Mouse (Mus musculus) monocyte, adult 2 months (primary cell): Measurements from ENCODE around the gene Rxfp4.

ENCODE experiments used
- DNase-seq, 2 experiments: peaks; one replicate each; pipeline ENCODE4 v3.0.0; 2022; ENCODE audit warnings: low spot score in 2 of 2, low read depth in 1 of 2

Gene Rxfp4

GRCm38 (mm10) chr3:88629244-88629643 is 23.7 kb downstream of the Rxfp4 start:
- DNase-seq = no peak

DNA sequence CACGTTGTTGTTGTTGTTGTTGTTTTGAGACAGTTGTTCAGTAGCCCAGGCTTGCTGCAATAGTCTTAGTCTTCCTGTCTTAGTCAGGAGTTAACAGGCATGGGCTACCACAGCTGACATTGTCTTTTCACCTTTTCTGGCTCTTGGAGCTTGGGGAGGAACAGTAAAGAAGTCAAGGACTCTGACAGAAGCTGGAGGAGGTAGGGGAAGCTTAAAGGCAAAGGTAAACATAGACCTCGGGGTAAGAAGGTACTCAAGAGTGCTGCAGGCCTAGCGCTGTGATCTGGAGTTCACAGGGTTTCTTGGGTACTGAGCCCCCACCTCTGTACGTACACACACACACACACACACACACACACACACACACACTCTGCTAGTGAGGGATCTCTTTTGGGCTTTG is 24.2 kb downstream of the Rxfp4 start:
- no peak for DNase-seq

DNA sequence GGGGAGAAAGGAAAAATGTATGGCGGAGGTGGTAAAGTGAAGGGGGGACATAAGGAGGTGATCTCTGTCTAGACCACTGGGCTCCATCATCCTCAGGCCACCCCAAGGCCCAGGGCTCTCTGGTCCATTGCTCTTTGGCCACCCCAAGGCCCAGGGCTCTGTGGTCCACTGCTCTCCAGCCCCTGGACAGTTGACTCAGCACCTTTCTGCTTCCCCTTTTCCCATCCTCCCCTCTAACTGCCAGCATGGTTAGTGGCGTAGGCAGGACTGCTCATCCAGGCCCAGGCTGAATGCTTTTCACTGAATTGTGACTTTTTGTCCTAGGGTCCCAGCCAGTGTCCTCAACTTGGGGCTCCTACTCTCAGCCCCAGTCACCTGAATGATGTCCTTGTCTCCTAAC is 25.4 kb downstream of the Rxfp4 start:
- no peak for DNase-seq

DNA sequence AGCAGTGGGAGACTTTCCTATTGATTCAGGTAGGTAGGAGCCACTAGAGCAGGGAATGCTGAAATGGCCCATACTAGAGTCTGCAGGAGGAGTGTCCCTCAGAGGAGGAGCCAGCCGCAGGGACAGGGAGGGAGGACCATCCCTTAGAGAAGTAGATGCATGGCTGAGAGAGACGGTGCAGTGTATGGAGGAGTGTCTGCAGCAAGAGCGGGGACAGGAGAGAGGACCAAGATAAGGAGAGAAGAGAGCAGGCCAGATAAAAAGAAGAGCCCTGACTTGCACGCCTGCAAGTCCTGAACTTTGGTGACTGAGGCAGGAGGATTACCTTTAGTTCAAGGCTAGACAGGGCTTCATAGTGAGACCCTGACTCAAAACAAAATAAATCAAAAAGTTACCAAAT is 25.8 kb downstream of the Rxfp4 start:
- no peak for DNase-seq

DNA sequence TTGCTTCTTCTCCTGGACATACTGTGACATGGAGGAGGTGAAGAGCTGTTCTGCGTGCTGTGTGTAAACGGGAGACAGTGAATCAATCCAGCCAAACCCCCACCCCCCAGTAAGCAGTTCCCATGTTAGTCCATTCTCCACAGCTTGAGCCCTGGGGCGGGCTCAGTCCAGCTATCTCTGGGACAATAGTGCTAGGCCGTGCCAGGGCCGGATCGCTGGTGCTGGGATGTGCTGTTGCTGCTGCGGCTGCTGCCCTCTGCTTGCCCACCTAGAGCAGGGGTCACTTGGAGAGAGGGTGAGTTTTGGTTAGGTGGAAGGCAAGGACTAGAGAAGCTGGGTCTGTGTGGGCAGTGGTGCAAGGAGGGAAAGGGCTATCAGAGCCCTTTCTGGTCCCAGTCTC is 26.6 kb downstream of the Rxfp4 start:
- no peak for DNase-seq

- DNase-seq = no peak
Measured at GRCm38 (mm10) chr3:88625531-88625930, 27.4 kb downstream of the Rxfp4 start.

GRCm38 (mm10) chr3:88624951-88625350 is 28.0 kb downstream of the Rxfp4 start:
- DNase-seq = no peak

DNA sequence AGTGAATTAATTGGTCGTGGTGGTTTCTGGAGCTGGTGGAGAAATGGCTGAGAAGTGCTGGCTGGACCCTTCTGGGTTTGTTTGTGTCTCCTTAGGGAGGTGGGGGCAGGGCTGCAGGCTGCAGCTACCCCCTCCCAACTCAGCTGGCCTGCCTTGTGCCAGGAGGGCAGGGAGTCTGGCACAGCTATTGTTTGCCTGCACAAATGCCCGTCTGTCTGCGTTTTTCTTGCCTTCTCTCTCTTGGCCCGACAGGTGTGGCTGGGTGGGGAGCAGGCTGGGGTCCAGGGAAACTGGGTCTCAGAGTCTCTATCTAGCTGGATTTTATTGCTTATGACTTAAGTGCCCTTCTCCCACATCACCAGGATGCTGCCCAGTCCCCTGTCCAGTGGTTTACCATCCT is 28.6 kb downstream of the Rxfp4 start:
- DNase-seq = no peak

- DNase-seq = no peak
Measured at GRCm38 (mm10) chr3:88623346-88624135, 29.4 kb downstream of the Rxfp4 start.

- DNase-seq = no peak
Measured at GRCm38 (mm10) chr3:88622941-88623345, 30.0 kb downstream of the Rxfp4 start.

- no peak for DNase-seq
Measured at GRCm38 (mm10) chr3:88622113-88622940, 30.6 kb downstream of the Rxfp4 start.

GRCm38 (mm10) chr3:88621537-88622112 is 31.3 kb downstream of the Rxfp4 start:
- DNase-seq = no peak

GRCm38 (mm10) chr3:88620992-88621536 is 31.9 kb downstream of the Rxfp4 start:
- peak in 1 of 2 experiments; percentile 60 for DNase-seq

- no peak for DNase-seq
Measured at GRCm38 (mm10) chr3:88620146-88620991, 32.6 kb downstream of the Rxfp4 start.

DNA sequence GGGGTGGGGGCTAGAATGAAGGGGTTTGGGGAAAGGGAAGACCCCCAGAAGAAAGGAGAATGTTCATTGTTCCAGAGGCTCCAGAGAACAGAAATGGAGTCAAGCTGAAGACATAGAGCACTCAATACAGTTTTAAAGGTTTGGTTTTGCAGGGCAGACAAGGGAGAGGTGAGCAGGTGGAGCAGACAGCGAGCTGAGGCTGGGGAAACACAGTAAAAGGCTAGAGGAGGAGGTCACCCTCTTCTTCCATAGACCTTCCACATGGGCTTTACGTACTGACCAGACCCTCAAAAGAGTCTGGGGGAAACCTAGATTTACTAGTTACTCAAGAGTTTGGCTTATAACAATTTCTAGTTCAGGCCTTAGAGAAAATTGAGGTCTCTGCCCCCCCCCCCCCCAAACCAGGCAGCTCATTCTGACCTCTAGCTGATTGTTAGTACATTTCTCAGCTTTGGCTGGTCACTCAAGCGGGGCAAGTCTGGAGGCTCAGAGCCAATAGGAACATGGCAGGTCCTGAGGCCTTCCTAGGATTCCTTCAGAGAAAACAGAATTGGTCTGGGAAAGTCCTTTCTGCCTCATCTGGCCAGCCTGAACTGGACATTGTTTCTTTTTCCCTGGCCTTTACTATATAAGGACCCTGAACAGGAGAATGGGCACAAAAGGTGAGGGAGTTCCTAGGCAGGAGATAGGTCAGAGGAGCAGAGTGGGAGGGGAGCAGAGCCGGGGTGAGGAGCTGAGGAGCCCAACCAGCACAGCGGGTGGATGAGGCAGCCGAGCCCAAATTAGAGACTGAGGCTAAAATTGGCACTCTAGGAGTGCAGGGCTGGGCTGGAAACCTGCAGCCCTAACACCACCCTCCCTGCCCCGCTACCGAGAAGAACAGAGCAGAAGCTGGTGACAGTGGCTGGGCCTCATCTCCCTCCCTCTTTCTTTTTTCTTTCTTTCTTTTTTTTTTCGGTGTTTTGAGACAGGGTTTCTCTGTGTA is 33.5 kb downstream of the Rxfp4 start:
- DNase-seq = no peak

DNA sequence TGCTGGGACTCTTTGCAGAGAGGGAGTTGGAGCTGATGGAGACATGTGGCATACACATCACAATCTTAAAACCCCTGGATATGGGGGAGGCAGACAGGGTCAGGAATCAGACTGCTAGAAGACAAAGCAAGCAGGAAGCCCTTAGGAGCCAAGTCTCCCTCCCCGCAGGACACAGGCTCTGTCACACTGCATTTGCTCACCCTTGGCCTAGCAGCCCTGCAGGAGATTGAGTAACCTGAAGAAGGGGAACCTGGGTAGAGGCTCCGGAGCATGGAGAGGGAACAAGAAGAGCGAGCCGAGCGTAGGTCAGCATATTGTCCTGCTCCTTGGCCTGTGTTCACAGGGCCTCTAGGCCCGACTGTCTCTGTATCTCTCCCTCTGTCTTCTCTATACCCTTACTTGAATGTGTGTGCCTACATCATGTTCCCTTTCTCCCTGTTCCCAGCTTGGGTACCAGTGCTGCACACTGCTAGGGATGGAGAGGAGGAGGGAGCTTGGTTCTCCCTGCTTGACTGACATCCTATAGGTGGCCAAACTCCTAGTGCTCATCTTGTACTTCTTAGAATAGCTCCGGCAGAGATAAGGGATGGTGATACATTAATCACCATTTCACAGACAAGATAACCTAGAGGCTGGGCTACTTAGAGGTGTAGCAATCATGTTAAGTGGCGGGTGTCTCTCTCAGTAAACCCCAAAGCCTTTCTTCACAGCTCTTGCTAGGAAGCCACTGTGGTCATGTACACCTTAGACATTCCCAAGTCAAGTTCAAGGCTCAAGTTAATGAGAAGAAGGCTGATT is 34.7 kb downstream of the Rxfp4 start:
- DNase-seq = peak; percentile 42 to 57

GRCm38 (mm10) chr3:88616951-88617500 is 35.9 kb downstream of the Rxfp4 start:
- no peak for DNase-seq

DNA sequence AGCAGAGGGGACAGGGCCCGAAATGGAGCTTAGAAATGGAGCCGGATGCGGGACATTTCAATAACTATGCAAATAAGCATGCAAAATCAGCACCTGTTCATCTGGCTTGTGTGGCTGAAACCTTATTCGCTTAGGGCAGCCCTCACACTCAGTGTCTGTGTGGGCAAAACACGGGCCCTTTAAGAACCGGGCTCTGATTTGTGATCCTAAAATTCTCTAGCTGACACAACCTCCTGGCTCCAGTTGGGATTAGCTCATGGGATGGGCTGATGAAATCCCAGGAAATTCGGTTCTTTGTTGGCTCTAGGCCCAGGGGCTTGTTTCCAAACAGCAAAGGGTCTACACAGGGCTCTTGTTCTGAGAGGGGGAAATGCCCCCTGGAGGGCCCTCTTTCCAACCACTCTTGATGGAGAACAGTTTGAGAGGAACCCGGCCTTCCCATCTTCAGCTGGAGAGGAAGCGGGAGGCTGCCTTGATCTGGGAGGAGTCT is 37.0 kb downstream of the Rxfp4 start:
- no peak for DNase-seq
